Mouse (Mus musculus): Measurements from ENCODE around the gene Ap1m1.
A peak's percentile ranks its signal among the peaks of the same experiment; 100 is the strongest.

Gene Ap1m1

DNA sequence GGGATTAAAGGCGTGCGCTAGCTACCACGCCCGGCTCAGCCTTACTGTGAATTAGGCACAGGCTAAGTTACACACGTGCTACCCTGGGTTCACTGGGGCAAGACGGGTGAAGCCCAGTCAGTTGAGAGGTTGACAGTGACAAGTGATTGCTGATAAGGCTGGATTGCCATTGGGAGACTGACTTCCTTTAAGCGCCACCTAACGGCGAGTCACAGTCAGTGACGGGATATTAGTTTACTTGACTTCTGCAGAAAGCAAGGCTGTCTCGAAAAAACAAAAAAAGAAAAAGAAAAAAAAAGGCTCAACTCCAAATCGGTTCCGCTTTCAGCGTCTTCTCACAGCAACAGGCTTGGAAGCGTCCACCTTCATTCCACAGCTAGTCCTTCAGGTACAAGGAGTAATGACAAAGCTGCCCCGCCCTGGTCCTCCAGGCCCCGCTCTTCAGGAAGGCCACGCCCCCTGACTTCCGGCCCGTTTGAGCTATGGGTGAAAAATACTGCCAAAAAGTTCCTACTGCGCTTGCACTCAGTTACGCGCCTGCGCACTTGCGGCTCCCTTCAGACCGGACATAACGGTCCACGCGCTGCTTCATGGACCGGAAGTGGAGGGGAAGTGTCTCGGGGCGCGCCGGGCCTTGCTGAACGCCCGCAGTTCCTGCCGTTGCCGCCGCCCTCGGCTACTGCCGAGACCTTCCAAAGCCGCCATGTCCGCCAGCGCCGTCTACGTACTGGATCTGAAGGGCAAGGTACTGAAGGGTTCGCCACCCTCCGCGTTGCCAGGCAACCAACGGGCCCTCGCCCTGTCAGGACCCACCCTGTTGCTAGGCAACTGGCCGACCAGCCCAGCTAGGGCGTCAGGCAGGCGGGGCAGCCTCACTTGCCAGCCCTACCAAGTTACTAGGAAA lies at the start of gene Ap1m1:
Gene Ap1m1, plus strand, starts transcription at position 520 of the 904 bp plus-strand sequence.
- peak; percentile 80 to 94 for DNase-seq (ENCODE audit: low spot score in 2 of 2)

DNA sequence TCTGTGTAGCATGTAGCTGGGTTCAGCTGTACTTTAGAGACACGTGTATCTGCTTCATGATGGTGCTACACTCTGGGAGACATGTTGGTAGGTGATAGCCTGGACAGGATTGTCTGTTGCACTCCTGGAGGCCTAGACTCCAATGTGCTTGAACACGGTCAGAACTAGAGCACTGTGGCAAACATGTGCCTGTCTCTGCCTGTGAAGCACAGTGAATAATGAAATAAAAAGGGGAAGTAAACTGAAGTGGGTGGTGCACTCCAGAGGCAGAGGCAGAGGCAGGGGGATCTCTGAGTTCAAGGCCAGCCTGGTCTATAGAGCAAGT lies 49.6 kb upstream of the Ap1m1 start:
- no peak for DNase-seq (ENCODE audit: low spot score in 2 of 2)

DNA sequence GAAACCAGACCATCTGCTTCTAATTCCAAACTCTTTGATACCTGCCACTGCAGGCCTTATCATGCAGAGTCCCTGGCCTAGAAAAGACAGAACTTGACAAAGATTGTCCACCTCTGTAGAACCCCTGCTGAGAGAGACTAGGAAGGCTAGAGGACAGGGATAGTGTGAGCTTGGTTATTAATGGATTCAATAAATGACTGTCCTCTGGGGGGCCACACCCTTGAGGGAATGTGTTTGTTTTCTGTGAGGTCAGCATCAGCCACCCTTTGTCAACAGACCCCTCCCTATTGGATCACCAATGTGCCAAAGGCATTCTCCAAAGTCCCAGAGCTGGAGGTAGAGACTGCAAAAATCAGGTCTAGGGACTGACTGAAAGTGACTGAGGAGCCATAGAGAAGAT lies 47.8 kb upstream of the Ap1m1 start:
- no peak for DNase-seq (ENCODE audit: low spot score in 2 of 2)

DNA sequence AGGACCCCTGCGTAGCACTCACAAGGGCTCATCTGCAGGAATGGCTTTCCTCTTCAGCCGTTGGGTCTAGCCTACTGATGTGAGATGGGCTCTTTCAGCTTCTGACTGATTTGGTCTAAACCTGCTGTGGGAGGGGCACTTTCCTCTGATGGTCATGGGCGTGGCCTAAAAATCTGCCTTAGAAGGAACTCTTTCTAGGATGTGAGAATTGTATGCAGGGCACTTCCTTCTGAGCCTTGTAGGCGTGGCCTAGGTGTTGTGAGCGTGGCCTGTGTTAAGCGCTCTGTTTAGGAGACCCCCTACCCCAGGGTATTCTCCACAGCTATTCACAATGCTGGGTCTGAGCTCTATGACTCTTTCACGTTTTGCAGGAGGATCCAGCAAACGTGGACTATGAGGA lies 41.8 kb upstream of the Ap1m1 start:
- DNase-seq (ENCODE audit: low spot score in 2 of 2) = no peak

DNA sequence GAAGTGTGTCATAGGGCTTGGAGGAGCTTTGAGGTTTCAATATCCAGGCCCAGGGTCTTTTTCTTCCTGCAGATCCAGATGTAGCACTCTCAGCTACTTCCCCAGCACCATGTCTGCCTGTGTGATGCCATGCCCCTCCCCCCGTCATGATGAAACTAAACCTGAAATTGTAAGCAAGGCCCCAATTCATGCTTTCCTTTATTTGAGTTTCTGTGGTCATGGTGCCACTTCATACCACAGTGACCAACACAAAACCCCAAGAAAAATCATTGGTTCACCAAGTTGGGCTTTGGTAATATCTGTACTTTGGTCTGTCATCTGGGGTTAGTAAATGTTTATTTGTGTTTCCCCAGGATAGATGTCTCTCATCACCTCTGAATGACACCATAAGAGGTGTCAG lies 31.2 kb upstream of the Ap1m1 start:
- no peak for DNase-seq (ENCODE audit: low spot score in 2 of 2)

DNA sequence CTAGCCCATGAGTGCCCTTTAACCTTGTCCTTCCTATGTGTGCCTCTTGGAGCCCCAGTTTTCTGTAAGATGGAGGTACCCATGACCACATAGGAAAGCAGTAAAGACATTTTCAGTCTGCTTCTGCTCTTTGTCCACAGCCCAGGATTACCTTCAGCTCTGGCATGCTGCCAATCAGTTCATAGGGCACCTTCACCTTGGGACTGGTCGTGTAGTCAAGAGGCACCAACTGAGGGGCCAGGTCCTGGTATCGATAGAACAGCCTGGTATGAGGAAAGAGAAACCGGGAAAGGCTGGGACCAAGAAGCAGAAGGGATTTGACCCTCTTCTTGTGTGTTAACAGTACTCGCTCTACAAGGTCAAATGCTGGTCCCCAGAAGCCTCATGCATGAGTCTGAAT lies 29.6 kb upstream of the Ap1m1 start:
- DNase-seq (ENCODE audit: low spot score in 2 of 2) = no peak

DNA sequence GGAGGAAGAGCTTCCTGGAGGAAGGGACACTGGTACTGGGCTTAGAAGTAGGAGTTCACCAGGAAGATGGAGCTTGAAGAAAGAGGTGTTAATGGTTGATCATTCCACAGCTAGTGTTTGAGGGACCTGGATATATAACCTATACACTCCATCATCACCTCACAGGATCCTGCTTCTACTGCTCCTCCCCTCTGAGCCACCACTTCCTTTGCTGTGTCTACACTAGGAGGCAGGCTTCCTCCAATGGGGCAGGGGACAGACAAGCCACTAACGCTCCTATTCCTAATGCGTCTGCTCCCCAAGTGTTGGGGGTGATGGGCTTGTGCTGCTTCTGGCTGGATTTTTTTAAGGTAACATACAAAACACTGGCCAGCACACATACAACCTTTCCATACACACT lies 29.1 kb upstream of the Ap1m1 start:
- no peak for DNase-seq (ENCODE audit: low spot score in 2 of 2)

DNA sequence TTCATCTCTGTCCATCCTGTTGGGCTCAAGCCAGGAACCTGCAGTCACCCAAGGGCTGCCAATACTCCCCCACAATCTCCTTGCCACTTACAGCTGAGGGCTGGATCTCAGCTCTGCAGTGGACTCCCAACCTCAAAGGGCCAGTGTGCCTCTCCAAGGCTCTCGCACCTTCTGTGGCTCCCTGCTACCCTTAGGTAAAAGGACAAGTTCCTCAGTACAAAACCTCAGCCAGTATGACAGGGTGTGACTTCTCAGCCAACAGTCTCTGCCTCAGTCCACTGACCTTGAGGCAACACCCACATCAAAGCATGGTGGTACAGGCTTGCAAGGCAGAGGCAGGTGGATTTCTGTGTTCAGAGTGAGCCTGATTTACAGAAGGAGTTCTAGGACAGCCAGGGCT lies 28.0 kb upstream of the Ap1m1 start:
- no peak for DNase-seq (ENCODE audit: low spot score in 2 of 2)

DNA sequence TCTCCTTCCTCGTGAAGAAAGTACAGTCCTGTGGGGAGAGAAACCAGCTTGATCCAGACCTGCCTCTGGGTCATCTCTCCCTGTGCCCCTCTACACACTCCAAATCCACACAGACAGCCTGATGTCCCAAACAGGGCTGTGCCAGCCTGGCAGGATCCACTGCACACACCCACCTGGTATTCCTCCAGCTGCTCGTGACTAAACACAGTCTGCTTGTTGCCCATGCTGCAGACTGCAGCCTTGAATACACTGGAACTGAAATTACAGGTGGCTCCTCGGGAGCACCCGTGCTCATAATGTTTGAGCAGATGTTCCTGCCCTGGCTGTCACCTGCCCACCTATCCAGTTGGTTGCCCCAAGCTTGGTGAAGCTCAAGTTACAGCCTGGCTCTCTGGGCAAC lies 27.1 kb upstream of the Ap1m1 start, which contains the start of gene Cib3:
Gene Cib3, minus strand, starts transcription at position 87 of the 400 bp plus-strand sequence.
- DNase-seq (ENCODE audit: low spot score in 2 of 2) = no peak

DNA sequence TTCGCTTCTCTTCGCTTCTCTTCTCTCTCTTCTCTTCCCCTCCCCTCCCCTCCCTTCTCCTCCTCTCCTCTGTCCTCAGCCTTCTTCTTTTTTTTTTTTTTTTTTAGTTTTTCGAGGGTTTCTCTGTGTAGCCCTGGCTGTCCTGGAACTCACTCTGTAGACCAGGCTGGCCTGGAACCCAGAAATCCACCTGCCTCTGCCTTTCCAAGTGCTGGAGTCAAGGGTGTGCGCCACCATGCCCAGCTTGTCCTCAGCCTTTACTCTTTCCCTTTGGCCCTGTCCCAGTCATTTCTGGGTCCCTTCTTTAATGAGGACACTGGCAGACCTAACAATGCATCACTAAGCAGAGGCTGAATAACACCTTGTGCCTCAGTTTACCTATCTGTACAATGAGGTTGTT lies 26.3 kb upstream of the Ap1m1 start, which contains the start of gene Gm11034:
Gene Gm11034, minus strand, starts transcription at position 101 of the 400 bp plus-strand sequence.
- no peak for DNase-seq (ENCODE audit: low spot score in 2 of 2)

DNA sequence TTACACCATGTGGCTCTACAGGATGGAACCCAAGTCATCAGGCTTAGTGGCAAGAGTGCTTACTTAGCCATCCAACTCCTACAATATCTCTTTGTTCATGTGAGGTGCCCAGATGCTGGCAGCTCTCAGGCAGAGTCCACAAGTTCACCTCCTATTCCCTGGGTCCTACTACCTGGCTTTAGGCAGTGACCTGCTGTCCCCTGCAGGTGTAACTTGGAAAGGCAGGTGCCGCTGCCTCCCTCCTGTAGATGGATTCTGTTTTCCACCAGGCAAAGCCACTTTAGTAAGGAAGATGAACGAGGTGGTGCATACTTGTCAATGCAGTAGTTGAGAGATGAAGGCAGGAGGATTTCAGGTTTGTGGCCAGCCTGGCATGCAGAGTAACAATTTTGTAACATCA lies 24.8 kb upstream of the Ap1m1 start:
- no peak for DNase-seq (ENCODE audit: low spot score in 2 of 2)

DNA sequence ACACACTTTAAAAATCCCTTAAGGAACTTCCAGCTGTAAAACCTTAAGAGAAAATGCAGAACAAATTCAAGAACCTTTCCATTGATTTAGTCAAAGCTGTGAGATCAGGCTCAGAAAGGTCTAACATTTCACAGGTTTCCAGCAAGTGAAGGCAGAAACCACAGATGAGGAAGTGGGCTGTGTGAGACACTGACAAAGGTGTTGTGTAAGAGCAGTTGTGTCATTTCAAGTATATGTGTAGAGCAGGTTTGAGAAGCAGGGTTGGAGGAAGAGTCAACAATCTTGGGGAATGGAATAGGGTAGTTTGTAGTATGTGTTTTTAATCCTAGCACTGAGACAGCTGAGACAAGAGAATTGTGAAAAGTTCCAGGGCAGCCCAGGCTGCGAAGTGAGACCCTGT lies 23.9 kb upstream of the Ap1m1 start:
- DNase-seq (ENCODE audit: low spot score in 2 of 2) = no peak

DNA sequence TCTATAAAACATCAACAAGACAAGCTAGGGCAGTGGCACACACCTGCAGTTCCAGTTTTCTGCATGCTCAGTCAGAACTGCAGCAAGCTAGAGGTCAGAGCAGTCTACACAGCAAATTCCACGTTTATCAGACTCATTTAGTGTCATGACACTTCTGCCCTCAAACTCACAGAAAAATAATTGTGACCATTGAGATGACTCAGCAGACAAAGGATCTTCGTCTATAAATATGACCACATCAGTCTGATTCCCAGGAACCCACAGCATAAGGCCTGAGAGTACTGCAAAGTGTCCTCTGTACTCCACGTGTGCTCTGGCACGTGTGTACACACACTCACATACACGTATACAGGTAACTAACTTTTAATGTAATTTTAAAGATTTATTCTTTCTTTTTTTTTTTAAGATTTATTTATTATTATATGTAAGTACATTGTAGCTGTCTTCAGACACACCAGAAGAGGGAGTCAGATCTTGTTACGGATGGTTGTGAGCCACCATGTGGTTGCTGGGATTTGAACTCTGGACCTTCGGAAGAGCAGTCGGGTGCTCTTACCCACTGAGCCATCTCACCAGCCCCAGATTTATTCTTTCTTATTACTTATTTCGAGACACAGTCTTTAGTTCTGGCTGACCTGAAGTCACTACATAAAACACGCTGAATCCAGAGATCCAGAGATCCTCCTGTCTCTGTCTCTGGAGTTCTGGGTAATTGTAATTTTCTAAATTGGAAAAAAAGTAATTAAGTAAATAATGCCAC lies 20.9 kb upstream of the Ap1m1 start:
- no peak for DNase-seq (ENCODE audit: low spot score in 2 of 2)

DNA sequence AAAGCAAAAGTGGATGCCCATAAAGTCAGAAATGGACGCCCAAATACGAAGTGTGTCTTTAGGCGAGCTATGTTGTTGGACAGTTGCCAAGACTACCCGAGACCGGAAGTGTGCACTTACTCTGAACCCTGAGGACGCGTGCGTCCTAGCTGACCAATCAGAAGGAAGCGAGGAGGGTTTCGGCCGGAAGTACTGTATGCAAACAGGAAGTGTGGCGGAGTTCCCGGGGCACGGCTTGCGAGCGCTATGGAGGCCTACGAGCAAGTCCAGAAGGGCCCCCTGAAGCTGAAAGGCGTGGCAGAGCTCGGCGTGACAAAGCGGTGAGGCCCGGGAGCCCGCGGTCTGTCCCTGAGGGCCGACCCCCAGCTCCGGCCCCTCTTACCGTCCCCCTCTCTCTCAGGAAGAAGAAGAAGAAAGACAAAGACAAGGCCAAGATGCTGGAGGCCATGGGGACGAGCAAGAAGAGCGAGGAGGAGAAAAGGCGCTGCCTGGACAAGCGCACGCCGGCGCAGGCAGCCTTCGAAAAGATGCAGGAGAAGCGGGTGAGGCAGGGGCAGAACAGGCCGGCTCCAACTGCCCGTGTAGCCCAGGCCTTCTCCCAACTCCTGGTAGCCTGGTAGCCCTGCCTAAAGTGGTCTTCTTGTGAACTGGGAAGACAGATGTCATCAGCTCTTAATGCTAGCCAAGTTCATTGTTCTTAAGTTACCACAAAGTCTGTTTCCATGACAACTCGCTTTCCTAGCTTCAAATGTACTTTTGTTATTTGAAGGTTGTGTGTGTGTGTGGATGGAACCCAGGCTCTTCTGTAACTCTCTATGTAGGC lies 20.1 kb upstream of the Ap1m1 start, which contains the start of gene Fam32a:
Gene Fam32a, plus strand, starts transcription at position 190 of the 823 bp plus-strand sequence.
- DNase-seq (ENCODE audit: low spot score in 2 of 2) = peak; percentile 47 to 81

DNA sequence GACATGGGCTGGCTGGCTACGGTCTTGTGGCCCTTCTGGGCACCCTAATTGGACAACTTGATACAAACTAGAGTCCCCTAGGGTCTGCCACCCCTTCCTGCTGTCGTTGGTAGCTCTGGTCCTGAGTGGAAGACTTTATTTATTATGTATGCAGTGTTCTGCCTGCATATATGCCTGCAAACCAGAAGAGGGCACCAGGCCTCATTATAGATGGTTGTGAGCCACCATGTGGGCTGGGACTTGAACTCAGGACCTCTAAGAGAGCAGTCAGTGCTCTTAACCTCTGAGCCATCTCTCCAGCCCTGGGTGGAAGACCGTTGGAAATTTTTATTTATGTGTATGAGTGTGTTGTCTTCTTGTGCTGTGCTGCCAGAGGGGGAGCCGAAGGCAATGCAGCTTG lies 19.1 kb upstream of the Ap1m1 start:
- DNase-seq (ENCODE audit: low spot score in 2 of 2) = no peak

DNA sequence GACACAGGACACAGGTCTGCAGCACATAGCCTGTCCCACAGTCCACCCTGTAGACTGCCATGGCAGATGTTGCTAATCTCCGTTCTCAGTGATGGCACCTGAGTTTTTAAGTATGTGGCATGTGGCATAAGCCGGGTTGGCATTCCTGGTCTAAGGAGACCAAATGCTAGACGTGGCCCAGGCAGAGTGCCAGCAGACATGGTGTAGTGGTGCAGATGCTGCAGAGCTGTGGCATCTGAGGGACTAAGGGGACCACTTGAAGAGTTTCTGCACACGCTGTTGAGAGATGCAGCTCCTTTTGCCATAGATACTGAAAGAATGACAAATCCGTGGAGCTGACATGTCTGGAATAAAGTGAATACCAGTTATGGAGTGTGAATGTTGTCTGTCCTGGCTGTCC lies 17.2 kb upstream of the Ap1m1 start:
- DNase-seq (ENCODE audit: low spot score in 2 of 2) = no peak

DNA sequence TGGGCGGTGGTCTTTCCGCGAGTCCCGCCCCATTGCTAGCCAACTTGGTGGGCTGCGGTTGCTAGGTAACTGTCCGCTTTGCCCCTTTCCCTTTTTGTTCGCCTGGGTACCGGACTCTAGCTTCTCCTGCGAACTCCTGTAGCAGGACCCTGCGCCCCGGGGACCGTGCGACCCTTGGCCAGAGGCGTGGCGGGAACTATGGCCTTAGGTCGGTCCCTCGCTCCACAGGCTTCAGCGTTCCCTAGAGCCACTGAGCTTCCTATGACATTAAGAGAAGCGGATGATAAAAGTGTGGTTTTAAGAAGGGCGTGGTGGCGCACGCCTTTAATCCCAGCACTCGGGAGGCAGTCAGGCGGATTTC lies 565 bp downstream of the Ap1m1 start:
- DNase-seq (ENCODE audit: low spot score in 2 of 2) = no peak

DNA sequence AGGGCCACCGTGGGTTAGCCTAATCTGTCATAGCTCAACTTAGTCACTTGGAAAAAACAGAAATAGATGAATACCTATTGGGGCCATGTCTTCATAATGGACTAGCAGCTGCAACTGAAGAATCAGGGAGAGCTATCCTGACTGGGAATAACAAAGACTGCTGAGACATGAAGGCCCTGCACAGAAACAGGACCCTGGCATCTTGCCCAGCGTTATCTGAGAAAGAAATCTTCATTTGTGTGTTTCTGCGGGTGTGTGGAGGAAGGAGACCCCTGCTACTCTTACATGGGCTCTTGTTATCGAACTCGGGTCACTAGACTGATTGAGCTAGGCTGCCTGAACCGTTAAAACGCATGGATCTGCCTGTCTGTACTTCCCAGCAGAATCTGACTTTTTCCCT lies 1.1 kb downstream of the Ap1m1 start:
- DNase-seq (ENCODE audit: low spot score in 2 of 2) = no peak

DNA sequence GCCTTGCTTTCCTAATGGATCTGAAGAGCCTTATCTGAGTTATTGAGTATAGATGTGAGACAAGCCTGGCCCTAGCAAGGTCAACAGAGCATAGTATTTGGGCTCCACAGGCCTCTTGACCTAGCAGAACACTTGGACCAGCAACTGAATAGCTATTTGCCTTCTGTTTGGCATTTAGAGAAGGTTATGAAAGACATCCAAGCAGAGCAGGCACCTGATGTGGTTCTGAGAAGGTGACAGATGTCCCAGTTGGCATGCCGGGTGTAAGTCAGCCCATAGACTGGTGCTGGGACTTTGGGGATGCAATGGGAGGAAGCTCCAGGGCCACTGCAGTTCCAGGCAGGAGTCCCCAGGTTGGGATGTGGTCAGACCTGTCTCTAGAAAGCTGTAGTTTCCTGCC lies 2.4 kb downstream of the Ap1m1 start:
- no peak for DNase-seq (ENCODE audit: low spot score in 2 of 2)

DNA sequence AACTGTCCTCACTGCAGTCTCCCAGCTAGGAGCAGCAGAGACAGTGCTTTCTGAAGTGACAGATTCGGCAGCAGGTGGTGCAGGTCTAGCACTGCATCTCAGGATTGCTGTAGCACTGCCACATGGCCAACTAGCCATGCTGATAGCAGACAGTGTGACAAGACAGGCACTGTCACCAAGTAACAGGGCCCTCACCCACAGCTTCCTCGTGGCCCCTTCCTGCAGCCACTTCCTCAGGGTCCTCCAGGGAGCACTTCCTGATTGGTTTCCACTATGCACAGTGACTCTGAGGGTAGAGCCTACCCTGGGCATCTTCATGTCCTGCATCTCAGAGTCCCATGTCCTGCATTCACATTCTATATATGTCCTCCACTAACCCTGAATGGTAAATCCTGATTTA lies 4.8 kb downstream of the Ap1m1 start:
- no peak for DNase-seq (ENCODE audit: low spot score in 2 of 2)

DNA sequence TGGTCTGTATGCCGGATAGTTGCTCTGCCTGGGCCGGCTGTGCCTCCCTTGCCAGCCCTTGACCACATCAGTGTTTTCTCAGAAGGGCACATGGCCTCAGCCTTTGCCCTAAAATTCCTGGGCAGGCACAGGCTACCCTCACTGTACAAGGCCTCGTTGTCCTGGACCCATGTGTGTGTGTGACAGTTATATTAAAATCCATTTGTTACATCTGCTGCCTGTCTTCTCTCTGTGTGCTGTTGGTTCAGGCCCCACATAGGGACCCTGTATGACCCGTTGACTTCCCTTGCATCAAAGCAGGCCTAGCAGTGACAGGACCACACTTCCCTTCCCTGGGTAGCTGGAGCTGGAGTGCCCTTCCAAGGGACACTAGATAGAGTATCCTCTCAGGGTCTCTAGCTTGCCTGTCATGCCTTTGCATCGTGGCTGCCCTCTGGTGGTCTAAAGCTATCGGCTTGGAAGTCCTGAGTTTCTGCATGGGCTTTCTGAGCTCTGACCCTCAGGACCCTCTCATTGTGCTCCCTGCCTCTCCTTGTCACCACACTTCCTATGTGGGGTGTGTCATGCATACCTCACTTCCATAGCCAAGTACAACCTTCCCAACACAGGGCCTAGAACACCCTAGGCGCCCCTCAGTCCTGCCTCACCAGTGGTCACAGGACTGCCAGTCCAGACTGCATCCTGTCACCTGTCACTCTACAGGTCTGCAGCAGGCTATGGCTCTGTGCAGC lies 17.5 kb downstream of the Ap1m1 start:
- DNase-seq (ENCODE audit: low spot score in 2 of 2) = peak in 1 of 2 experiments; percentile 35

DNA sequence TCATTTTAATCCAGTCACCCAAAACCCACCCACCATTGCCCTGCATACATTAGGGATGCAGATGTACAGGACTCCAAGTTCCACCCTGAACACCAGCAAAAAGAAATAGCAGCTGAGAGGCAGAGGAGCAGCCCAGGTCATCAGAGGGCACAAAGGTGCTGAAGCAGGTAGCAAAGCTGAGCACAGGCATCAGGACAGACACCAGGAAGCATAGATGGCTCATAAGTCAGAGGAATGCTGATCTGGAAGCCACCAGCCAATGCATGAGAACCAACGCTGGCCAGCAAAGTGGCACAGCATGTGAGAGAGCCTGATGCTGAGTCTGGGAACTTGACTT lies 18.1 kb downstream of the Ap1m1 start:
- no peak for DNase-seq (ENCODE audit: low spot score in 2 of 2)

Data from cerebellum, postnatal 4 days (tissue).